Comparison of ENCODE assay signal across 20 mouse cellular contexts in the genomic region with DNA sequence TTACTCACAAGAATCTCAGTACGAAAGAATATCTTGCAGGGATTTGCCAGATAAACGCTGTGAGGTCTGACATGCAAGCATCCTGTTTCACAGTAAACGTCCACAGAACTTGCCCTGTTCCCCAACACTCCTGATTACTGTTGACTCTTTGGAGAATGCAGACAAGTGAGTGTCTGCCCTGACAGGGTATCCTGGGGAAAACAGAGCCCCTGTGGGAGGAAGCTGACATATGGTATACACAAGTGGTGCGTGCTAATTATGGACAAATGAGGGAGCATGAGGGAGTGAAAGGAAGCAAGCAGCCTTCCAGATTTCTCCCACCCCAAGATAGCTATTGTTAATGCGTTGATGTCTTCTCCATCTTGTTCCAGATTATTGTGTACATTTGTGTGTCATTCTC.
DNase-seq lines count a peak whose midpoint lies in the region; ATAC-seq and TF ChIP-seq lines count a peak whose summit lies in the region.
"Had no signal": no experiment of that assay in that cellular context is flagged by ENCODE, and none has a peak within 500 bp of the region (broad histone marks: within the 10 kb centered on the region; RNA-seq: fewer than 3 reads in every experiment).

No protein-coding gene starts in this region.

- no peak overlapping the region for H3K27ac ChIP-seq in heart, embryonic 16.5 days (ENCODE audit: low read length)
- no peak overlapping the region for H3K27ac ChIP-seq in lung, embryonic 14.5 days (ENCODE audit: low read depth)
- H3K27ac ChIP-seq in embryonic facial prominence, embryonic 14.5 days (replicated peaks; ENCODE audit: low read depth, low read length) = peak overlapping the region; percentile 65; the same call in 1 of the 2 replicates
- H3K27ac ChIP-seq: heart, adult 2 months; heart, embryonic 15.5 days; hindbrain, embryonic 13.5 days; intestine, embryonic 15.5 days; kidney, embryonic 15.5 days; liver, embryonic 13.5 days; stomach, postnatal 0 days had no signal

- no peaks in the 10 kb centered on the region for H3K9me3 ChIP-seq in heart, embryonic 16.5 days (replicated peaks; ENCODE audit: control insufficient read depth, low read length)
- no peaks in the 10 kb centered on the region for H3K9me3 ChIP-seq in lung, embryonic 14.5 days (ENCODE audit: low read depth, low read length)
- H3K9me3 ChIP-seq in embryonic facial prominence, embryonic 14.5 days (ENCODE audit: control insufficient read depth, low read length) = no peaks in the 10 kb centered on the region
- H3K9me3 ChIP-seq: heart, embryonic 15.5 days; hindbrain, embryonic 13.5 days; intestine, embryonic 15.5 days; kidney, embryonic 15.5 days; liver, embryonic 13.5 days had no signal

- no peak overlapping the region for H3K4me2 ChIP-seq in heart, embryonic 16.5 days (ENCODE audit: low read depth, low read length)
- H3K4me2 ChIP-seq in lung, embryonic 14.5 days = no peak overlapping the region
- no peak overlapping the region for H3K4me2 ChIP-seq in embryonic facial prominence, embryonic 14.5 days (ENCODE audit: low read depth, low read length)
- H3K4me2 ChIP-seq: heart, embryonic 15.5 days; hindbrain, embryonic 13.5 days; intestine, embryonic 15.5 days; kidney, embryonic 15.5 days; liver, embryonic 13.5 days had no signal

- H3K4me3 ChIP-seq in heart, embryonic 16.5 days (ENCODE audit: low read length) = no peak overlapping the region
- no peak overlapping the region for H3K4me3 ChIP-seq in lung, embryonic 14.5 days (ENCODE audit: low read depth, low read length)
- H3K4me3 ChIP-seq in embryonic facial prominence, embryonic 14.5 days (ENCODE audit: low read depth, low read length) = no peak overlapping the region
- H3K4me3 ChIP-seq: heart, adult 2 months; heart, embryonic 15.5 days; hindbrain, embryonic 13.5 days; intestine, embryonic 15.5 days; kidney, embryonic 15.5 days; liver, embryonic 13.5 days had no signal

- H3K4me1 ChIP-seq in heart, embryonic 16.5 days (ENCODE audit: control insufficient read depth, insufficient read depth, low read length) = no peaks in the 10 kb centered on the region
- H3K4me1 ChIP-seq in lung, embryonic 14.5 days (ENCODE audit: insufficient read depth) = no peaks in the 10 kb centered on the region
- H3K4me1 ChIP-seq in embryonic facial prominence, embryonic 14.5 days (ENCODE audit: control insufficient read depth, insufficient read depth, low read length) = peaks cover 13% of the 10 kb centered on the region
- H3K4me1 ChIP-seq: intestine, embryonic 15.5 days; kidney, embryonic 15.5 days; liver, embryonic 13.5 days had no signal

- H3K27me3 ChIP-seq in heart, embryonic 16.5 days (ENCODE audit: control insufficient read depth, insufficient read depth, low read length) = no peaks in the 10 kb centered on the region
- no peaks in the 10 kb centered on the region for H3K27me3 ChIP-seq in lung, embryonic 14.5 days (ENCODE audit: insufficient read depth, low read length)
- H3K27me3 ChIP-seq in embryonic facial prominence, embryonic 14.5 days (replicated peaks; ENCODE audit: control insufficient read depth, insufficient read depth, low read length) = no peaks in the 10 kb centered on the region
- H3K27me3 ChIP-seq: heart, embryonic 15.5 days; hindbrain, embryonic 13.5 days; intestine, embryonic 15.5 days; kidney, embryonic 15.5 days; liver, embryonic 13.5 days had no signal

- ATAC-seq in heart, embryonic 16.5 days (replicated peaks; ENCODE audit: extremely low read depth, insufficient read depth, low FRiP score) = peak; percentile 63
- no peak for ATAC-seq in lung, embryonic 14.5 days (ENCODE audit: insufficient read depth)
- ATAC-seq in embryonic facial prominence, embryonic 14.5 days (ENCODE audit: low read depth) = peak; percentile 41; the same call in 1 of the 2 replicates
- ATAC-seq: intestine, embryonic 15.5 days had no signal

- no peak overlapping the region for H3K9ac ChIP-seq in heart, embryonic 16.5 days (ENCODE audit: low read length)
- H3K9ac ChIP-seq in lung, embryonic 14.5 days = no peak overlapping the region
- H3K9ac ChIP-seq in embryonic facial prominence, embryonic 14.5 days (ENCODE audit: low read depth, low read length) = no peak overlapping the region
- H3K9ac ChIP-seq: heart, embryonic 15.5 days; hindbrain, embryonic 13.5 days; intestine, embryonic 15.5 days; kidney, embryonic 15.5 days; liver, embryonic 13.5 days had no signal

- no peak for DNase-seq in heart, adult 11 months
- peak; percentile 19 for DNase-seq in lung, embryonic 14.5 days
- no peak for DNase-seq in lung, postnatal 4 days
- peak; percentile 55 for DNase-seq in embryonic facial prominence, embryonic 14.5 days (ENCODE audit: low spot score)
- peak; percentile 64 for DNase-seq in right cerebral cortex, postnatal 25 days
- DNase-seq in cerebellum, adult 9-11 months = no peak
- DNase-seq in cerebellum, adult 11 months = no peak
- DNase-seq: adrenal gland, postnatal 25 days; cerebellum, postnatal 10 days; gastrocnemius, postnatal 10 days; heart, adult 2 months; liver, embryonic 13.5 days; midbrain, embryonic 14.5 days; thymus, postnatal 36 days had no signal

- H3K36me3 ChIP-seq in heart, embryonic 16.5 days (ENCODE audit: control insufficient read depth, insufficient read depth) = no peaks in the 10 kb centered on the region
- no peaks in the 10 kb centered on the region for H3K36me3 ChIP-seq in lung, embryonic 14.5 days (ENCODE audit: insufficient read depth)
- no peaks in the 10 kb centered on the region for H3K36me3 ChIP-seq in embryonic facial prominence, embryonic 14.5 days (ENCODE audit: control insufficient read depth, insufficient read depth, low read length)
- H3K36me3 ChIP-seq: heart, embryonic 15.5 days; hindbrain, embryonic 13.5 days; intestine, embryonic 15.5 days; kidney, embryonic 15.5 days; liver, embryonic 13.5 days had no signal

- 27% methylated on average over 5 of the region's 5 CpGs for WGBS in heart, embryonic 16.5 days
- 19% methylated on average over 5 of the region's 5 CpGs for WGBS in lung, embryonic 14.5 days
- WGBS in embryonic facial prominence, embryonic 14.5 days = 20% methylated on average over 5 of the region's 5 CpGs

- no peak for TF ChIP-seq CTCF in lung, embryonic 14.5 days (IDR thresholded peaks at IDR 0.05; ENCODE audit: low read depth)

Comparison
In these comparisons a context has a peak if more than half of its experiments do, and no peak if none do; other contexts are left out.
1. DNase-seq: peak in lung, embryonic 14.5 days (single experiment), embryonic facial prominence, embryonic 14.5 days (single experiment) and right cerebral cortex, postnatal 25 days (single experiment); none in heart, adult 11 months (single experiment), lung, postnatal 4 days (0 of 2), cerebellum, adult 9-11 months (single experiment) and cerebellum, adult 11 months (single experiment).